Mouse (Mus musculus): ENCODE data around the gene Fut7. TPM values are rescaled to one million over a fixed set of nuclear protein-coding genes. Genes with fewer than 3 reads are reported as not detected.
"Not testable (repeated sequence)": the region's sequence is repeated elsewhere in the genome, so short reads cannot be mapped to it uniquely, and the experiment has no call there.

Fut7 gene
- polyA plus RNA-seq, 1 experiment from 2014 or later, result 0.54 TPM

DNA sequence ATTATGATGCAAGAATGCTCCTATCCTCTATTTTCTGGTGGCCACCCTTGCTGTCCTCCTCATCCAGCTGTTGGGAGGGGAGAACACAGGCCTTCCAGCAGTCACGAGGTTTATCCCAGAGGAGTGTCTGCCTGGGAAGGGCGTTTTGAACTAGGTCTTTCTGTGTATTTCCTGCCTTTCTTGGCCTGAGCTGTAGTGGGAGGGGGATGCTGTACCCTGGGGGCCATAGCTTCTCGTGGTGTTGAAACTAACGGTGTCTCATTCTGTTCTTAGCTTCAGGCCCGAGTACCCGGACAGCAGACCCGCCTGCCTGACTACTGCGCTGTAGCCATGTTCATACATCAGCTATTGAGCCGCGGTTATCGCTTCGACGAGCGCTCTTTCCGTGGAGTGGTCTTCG is 22.8 kb upstream of the Fut7 start:
- no peak for ATAC-seq
- Histone ChIP-seq H3K27me3 (replicated peaks) (peaks cover 100% of the 10 kb centered on the region), H3K27ac (no peak overlapping the region), H3K36me3 (no peaks in the 10 kb centered on the region), H3K4me3 (no peak overlapping the region), H3K4me1 (peaks cover 25% of the 10 kb centered on the region), H3K9me3 (replicated peaks) (no peaks in the 10 kb centered on the region), H3K4me2 (peak overlapping the region; percentile 24; the same call in 1 of the 2 replicates), H3K9ac (no peak overlapping the region)
- WGBS (ENCODE audit: insufficient replicate concordance), result 21% methylated on average over 16 of the region's 16 CpGs

DNA sequence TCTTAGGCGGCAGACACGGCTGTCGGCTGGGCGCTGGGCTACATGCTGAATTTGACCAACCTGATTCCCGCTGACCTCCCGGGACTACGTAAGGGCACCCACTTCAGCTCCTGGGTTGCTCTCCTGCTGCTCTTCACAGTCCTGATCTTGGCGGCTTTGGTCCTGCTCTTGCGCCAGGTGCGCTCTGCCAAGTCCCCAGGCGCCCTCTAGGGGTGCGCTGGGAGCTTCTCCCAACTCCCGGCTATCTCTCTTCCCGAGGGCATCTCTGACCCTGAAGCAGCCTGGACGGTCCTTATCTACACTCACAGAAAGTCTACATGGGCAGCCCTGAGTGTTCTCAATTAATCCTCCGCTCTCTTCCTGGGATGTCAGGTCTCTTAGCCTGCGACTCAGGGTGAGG is 22.3 kb upstream of the Fut7 start:
- peak; percentile 38; the same call in 1 of the 2 replicates for ATAC-seq
- 4% methylated on average over 17 of the region's 17 CpGs for WGBS (ENCODE audit: insufficient replicate concordance)
- Histone ChIP-seq H3K4me2 (peak overlapping the region; percentile 24; the same call in 1 of the 2 replicates), H3K27me3 (replicated peaks) (peaks cover 100% of the 10 kb centered on the region), H3K4me3 (no peak overlapping the region), H3K9ac (no peak overlapping the region), H3K27ac (no peak overlapping the region), H3K36me3 (no peaks in the 10 kb centered on the region), H3K4me1 (peaks cover 21% of the 10 kb centered on the region), H3K9me3 (replicated peaks) (no peaks in the 10 kb centered on the region)

DNA sequence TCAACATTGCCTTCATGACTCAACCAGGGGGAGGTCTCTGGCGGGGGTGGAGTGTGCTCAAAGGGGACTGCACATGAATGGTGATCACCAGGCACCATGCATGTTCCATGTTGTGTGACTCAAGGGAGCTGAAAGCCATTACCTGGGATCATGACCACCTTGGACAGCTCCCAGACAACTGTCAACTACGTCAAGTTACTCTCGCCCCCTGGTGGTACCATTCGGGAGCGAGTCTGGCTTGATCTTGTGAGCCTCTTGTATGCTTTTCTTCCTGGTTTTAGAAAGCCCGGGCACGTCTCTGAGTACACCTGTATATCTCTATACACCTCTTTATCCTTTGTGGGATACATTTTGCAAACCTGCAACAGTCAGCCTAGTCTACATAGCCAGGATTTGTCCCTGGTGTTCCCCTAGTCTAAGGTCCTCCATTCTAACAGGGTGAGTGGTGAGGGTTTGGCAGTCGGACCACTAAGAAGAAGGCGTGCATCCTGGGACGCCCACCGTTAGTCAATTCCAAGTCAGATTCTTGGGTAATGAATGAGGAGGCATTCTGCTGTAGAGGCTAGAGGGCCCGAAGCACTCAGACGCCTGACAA is 20.6 kb upstream of the Fut7 start:
- H3K4me3 ChIP-seq, result peak overlapping the region; percentile 44
- no peak overlapping the region for H3K27ac ChIP-seq
- no peak overlapping the region for H3K9ac ChIP-seq
- ATAC-seq, result no peak
- peaks cover 15% of the 10 kb centered on the region for H3K4me1 ChIP-seq
- no peaks in the 10 kb centered on the region for H3K9me3 ChIP-seq (replicated peaks)
- 5% methylated on average over 13 of the region's 13 CpGs for WGBS (ENCODE audit: insufficient replicate concordance)
- peak overlapping the region; percentile 53 for H3K4me2 ChIP-seq
- no peaks in the 10 kb centered on the region for H3K36me3 ChIP-seq
- H3K27me3 ChIP-seq (replicated peaks), result peaks cover 100% of the 10 kb centered on the region

DNA sequence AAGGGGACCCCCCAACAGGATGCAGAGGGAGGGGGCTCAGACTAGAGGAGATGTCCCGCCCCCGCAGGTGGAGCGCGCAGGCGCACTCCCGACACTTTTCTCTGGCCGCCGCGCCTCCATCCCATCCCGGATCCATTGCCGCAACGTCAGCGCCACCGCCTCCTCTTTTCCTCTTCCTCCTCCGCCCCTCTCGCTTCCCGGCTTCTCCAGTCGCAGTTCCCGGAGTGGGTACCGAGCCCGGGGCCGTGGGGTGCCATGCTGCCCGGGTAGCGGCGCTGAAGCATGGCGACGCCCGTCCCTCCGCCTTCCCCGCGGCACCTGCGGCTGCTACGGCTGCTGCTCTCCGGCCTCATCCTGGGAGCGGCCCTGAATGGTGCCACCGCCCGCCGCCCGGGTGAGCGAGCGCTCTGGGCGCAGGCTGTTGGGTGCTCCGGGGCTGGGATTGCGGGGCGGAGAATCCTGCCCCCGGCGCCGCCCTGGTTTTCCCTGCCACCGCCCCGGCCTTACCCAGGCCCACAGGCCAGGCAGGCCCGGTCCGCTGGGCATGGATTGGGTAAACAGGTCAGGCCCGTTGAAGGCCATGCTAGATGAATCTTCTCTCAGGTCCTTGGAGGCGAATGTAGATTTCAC is 20.0 kb upstream of the Fut7 start:
- H3K4me3 ChIP-seq, result peak overlapping the region; percentile 44
- H3K27ac ChIP-seq, result no peak overlapping the region
- ATAC-seq, result no peak
- H3K27me3 ChIP-seq (replicated peaks), result peaks cover 100% of the 10 kb centered on the region
- no peaks in the 10 kb centered on the region for H3K9me3 ChIP-seq (replicated peaks)
- peak overlapping the region; percentile 53 for H3K4me2 ChIP-seq
- peaks cover 15% of the 10 kb centered on the region for H3K4me1 ChIP-seq
- WGBS (ENCODE audit: insufficient replicate concordance), result 5% methylated on average over 49 of the region's 54 CpGs
- no peak overlapping the region for H3K9ac ChIP-seq
- no peaks in the 10 kb centered on the region for H3K36me3 ChIP-seq

DNA sequence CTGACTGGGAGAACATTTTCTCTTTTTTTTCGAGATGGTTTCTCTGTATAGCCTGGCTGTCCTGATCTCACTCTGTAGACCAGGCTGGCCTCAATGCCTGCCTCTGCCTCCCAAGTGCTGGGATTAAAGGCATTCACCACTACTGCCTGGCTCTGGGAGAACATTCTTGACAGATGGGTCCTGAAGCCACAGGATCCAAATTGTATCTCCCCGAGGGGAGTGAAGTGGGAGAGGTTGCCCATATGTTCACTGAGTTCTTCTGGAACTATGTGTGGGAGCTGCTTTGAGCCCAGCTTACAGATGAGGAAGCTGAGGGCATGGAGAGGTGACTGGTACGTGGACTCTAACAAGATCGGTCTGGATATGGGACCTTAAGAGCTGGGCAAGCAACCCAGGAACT is 19.1 kb upstream of the Fut7 start:
- Histone ChIP-seq H3K27ac (no peak overlapping the region), H3K4me1 (peaks cover 15% of the 10 kb centered on the region), H3K9me3 (replicated peaks) (no peaks in the 10 kb centered on the region), H3K27me3 (replicated peaks) (peaks cover 98% of the 10 kb centered on the region), H3K36me3 (no peaks in the 10 kb centered on the region), H3K9ac (no peak overlapping the region), H3K4me2 (no peak overlapping the region), H3K4me3 (no peak overlapping the region)
- no peak for ATAC-seq
- 67% methylated on average over 4 of the region's 4 CpGs for WGBS (ENCODE audit: insufficient replicate concordance)

DNA sequence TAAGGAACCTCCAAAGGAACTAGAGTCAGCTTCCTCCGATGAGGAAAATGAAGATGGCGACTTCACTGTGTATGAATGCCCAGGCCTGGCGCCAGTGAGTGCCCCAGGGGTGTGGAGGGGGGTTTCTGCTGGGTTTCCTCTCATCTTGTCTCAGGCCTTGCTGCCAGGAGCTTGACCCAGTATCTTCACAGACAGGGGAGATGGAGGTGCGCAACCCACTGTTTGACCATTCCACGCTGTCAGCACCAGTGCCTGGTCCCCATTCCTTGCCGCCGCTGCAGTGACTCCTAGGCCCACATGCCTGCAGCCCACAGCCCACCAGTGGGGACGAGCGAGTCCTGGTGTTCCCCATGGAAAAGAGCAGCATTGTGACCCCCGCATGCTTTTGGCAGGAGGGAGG is 14.2 kb upstream of the Fut7 start:
- H3K27me3 ChIP-seq (replicated peaks), result peaks cover 58% of the 10 kb centered on the region
- H3K4me3 ChIP-seq, result no peak overlapping the region
- H3K36me3 ChIP-seq, result no peaks in the 10 kb centered on the region
- WGBS (ENCODE audit: insufficient replicate concordance), result 74% methylated on average over 10 of the region's 10 CpGs
- ATAC-seq, result no peak
- no peak overlapping the region for H3K27ac ChIP-seq
- no peaks in the 10 kb centered on the region for H3K4me1 ChIP-seq
- no peak overlapping the region for H3K9ac ChIP-seq
- no peaks in the 10 kb centered on the region for H3K9me3 ChIP-seq (replicated peaks)
- H3K4me2 ChIP-seq, result no peak overlapping the region

DNA sequence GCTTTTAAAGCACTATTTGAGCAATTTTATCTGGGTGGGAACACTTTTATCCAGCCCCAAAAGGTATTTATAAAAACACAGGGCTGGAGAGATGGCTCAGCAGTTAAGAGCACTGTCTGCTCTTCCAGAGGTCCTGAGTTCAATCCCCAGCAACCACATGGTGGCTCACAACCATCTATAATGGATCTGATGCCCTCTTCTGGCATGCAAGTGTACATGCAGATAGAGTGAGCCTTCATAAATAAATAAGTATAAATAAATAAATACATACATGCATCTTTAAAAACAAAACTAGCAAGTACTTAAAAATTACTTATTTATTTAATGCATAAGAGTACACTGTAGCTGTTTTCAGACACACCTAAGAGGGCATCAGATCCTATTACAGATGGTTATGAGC is 9.6 kb upstream of the Fut7 start:
- ATAC-seq, result not testable (repeated sequence)

DNA sequence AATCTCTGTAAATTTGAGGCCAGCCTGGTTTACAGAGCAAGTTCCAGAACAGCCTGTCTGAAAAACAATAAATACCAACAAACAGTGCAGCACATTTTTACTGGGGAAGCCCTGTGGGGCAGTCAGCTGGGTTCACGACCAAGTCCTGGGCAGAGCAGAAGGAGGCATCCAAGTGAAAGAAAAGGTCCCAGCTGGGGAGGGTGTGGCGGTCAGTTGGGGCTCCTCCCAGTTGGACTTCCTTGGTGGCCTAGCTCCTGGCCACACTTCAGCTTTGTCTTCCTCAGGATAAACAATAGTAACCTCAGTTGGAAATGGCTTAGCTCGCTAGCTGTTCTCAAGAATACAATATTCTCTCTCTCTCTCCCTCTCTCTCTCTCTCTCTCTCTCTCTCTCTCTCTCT is 5.6 kb upstream of the Fut7 start:
- H3K4me1 ChIP-seq, result 0 out of 2 replicates have a peak, but pooled peaks cover 2% of the 10 kb centered on the region
- no peak overlapping the region for H3K4me3 ChIP-seq
- H3K9ac ChIP-seq, result no peak overlapping the region
- ATAC-seq, result no peak
- no peaks in the 10 kb centered on the region for H3K36me3 ChIP-seq
- peaks cover 23% of the 10 kb centered on the region for H3K27me3 ChIP-seq (replicated peaks)
- 32% methylated on average over 3 of the region's 3 CpGs for WGBS (ENCODE audit: insufficient replicate concordance)
- H3K9me3 ChIP-seq (replicated peaks), result no peaks in the 10 kb centered on the region
- no peak overlapping the region for H3K4me2 ChIP-seq
- H3K27ac ChIP-seq, result no peak overlapping the region

More for the DNA sequence above, 9.6 kb upstream of the Fut7 start:
- not testable (repeated sequence) for H3K9ac ChIP-seq; H3K4me1 ChIP-seq; H3K27ac ChIP-seq; H3K4me3 ChIP-seq; H3K9me3 ChIP-seq (replicated peaks); H3K4me2 ChIP-seq; H3K36me3 ChIP-seq
- H3K27me3 ChIP-seq (replicated peaks), result peaks cover 32% of the 10 kb centered on the region

DNA sequence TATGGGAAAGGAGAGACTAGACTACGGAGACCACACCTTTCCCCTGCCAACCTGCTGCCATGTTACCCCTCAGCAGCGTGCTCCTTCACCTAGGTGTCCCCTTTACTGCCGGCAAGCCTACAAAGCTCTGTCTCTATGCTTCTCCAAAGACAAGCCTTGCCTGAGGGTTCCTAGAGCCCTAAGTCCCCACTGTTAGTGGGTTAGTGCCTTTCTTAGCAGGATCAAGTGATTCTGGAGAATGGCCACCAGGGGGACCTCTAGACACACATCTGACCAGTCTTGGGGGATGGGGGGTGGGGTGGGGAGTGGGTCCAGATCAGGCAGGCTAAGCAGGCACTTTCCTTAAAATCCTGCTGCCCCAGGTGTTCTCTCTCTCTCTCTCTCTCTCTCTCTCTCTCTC is 1.2 kb upstream of the Fut7 start:
- Histone ChIP-seq H3K9ac (no peak overlapping the region), H3K4me3 (no peak overlapping the region), H3K4me1 (peaks cover 19% of the 10 kb centered on the region), H3K27me3 (replicated peaks) (peaks cover 50% of the 10 kb centered on the region), H3K9me3 (replicated peaks) (no peaks in the 10 kb centered on the region), H3K4me2 (no peak overlapping the region), H3K27ac (no peak overlapping the region), H3K36me3 (no peaks in the 10 kb centered on the region)
- no peak; the same call in 1 of the 2 replicates for ATAC-seq
- WGBS (ENCODE audit: insufficient replicate concordance), result 17% methylated on average over 3 of the region's 3 CpGs

DNA sequence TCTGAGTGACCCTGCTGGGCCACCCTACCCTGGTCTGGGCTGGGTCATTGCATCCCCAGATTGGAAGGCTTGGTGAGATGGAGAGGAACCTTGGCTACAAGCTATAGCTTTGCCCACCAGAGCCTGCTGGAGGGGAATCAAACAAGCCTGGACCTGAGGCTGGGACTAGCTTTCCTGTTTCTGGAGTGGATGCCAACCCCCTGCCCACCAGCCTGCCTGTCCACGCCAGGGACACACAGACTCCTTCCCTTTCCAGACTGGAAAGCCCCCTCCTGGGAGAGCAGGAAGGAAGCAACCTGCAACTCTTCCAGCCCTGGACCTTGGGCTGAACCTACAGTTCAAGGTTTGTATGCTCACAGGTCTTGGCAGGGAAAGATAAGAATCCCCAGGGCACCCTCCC is 559 bp downstream of the Fut7 start:
- ATAC-seq, result no peak
- no peak overlapping the region for H3K27ac ChIP-seq
- H3K4me1 ChIP-seq, result peaks cover 27% of the 10 kb centered on the region
- H3K27me3 ChIP-seq (replicated peaks), result peaks cover 46% of the 10 kb centered on the region
- H3K9me3 ChIP-seq (replicated peaks), result no peaks in the 10 kb centered on the region
- no peak overlapping the region for H3K9ac ChIP-seq
- 45% methylated on average over 1 of the region's 1 CpGs for WGBS (ENCODE audit: insufficient replicate concordance)
- H3K4me2 ChIP-seq, result no peak overlapping the region
- H3K36me3 ChIP-seq, result no peaks in the 10 kb centered on the region
- no peak overlapping the region for H3K4me3 ChIP-seq

DNA sequence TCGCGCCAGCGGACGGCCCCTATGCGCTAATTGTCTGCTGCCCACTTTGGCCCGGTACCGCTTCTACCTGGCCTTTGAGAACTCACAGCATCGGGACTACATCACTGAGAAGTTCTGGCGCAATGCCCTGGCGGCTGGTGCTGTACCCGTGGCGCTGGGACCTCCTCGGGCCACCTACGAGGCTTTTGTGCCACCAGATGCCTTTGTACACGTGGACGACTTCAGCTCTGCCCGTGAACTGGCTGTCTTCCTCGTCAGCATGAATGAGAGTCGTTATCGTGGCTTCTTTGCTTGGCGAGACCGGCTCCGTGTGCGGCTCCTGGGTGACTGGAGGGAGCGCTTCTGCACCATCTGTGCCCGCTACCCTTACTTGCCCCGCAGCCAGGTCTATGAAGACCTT is 2.4 kb downstream of the Fut7 start:
- Histone ChIP-seq H3K9ac (no peak overlapping the region), H3K9me3 (replicated peaks) (no peaks in the 10 kb centered on the region), H3K27me3 (replicated peaks) (peaks cover 61% of the 10 kb centered on the region), H3K27ac (no peak overlapping the region), H3K4me2 (no peak overlapping the region), H3K36me3 (no peaks in the 10 kb centered on the region), H3K4me1 (peaks cover 38% of the 10 kb centered on the region), H3K4me3 (no peak overlapping the region)
- no peak for ATAC-seq
- WGBS (ENCODE audit: insufficient replicate concordance), result 57% methylated on average over 27 of the region's 27 CpGs

DNA sequence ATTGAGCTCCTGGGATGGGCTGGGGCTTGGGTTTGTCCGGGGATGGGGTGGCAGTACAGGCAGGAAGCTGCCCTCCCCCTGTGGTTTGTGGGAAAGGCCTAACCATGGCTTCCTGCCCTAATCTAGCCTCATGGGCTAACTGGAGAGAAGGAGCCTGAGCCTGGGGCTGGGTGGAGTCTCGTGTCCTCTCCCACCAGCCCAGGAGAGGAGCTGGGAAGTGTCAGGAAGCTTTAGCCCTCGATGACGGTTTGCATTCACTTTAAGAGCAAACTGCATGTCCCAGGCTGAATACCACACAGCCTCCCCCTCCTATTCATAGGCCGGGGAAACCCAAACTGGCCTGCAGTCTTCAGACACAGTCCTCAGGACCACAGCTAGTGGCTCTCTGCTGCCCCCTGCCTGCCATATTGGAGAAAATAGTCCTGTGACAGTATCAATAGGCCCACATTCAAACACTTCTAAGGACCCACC is 3.7 kb downstream of the Fut7 start:
- Histone ChIP-seq H3K4me1 (peaks cover 44% of the 10 kb centered on the region), H3K9ac (no peak overlapping the region), H3K36me3 (no peaks in the 10 kb centered on the region), H3K27me3 (replicated peaks) (peaks cover 65% of the 10 kb centered on the region), H3K4me2 (no peak overlapping the region), H3K9me3 (replicated peaks) (no peaks in the 10 kb centered on the region), H3K4me3 (no peak overlapping the region), H3K27ac (no peak overlapping the region)
- no peak for ATAC-seq
- 9% methylated on average over 5 of the region's 5 CpGs for WGBS (ENCODE audit: insufficient replicate concordance)

DNA sequence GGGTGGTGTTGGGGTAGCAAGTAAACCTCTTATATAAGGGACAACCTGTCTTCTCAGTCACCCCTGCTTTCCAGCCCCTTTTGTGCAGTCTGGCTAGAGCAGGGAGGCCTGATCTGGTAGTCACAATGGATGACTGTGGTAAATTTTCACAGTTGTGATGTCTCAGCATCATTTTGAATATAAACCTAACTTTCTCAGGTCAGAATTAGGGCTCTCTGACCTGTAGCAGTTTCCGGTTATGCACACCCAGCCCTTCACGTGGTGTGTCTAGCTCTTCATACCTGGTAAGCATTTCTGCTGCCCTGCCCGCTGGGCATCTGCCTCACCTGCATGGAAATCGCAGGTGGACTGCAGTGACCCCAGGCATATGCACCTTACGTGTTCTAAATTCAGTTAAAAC is 4.2 kb downstream of the Fut7 start:
- Histone ChIP-seq H3K9ac (no peak overlapping the region), H3K27ac (no peak overlapping the region), H3K27me3 (replicated peaks) (peaks cover 65% of the 10 kb centered on the region), H3K4me3 (no peak overlapping the region), H3K36me3 (no peaks in the 10 kb centered on the region), H3K9me3 (replicated peaks) (no peaks in the 10 kb centered on the region), H3K4me1 (peaks cover 49% of the 10 kb centered on the region), H3K4me2 (no peak overlapping the region)
- WGBS (ENCODE audit: insufficient replicate concordance), result 75% methylated on average over 5 of the region's 5 CpGs
- ATAC-seq, result no peak
